Mouse (Mus musculus): Measurements from ENCODE around the gene Rps6ka2. TPM values are rescaled to one million over a fixed set of nuclear protein-coding genes. Genes with fewer than 3 reads are reported as not detected.
"Not testable (repeated sequence)": the region's sequence is repeated elsewhere in the genome, so short reads cannot be mapped to it uniquely, and the experiment has no call there.

The Rps6ka2 gene
- polyA plus RNA-seq, 1 experiment from 2014 or later = 5.3 TPM

GRCm38 (mm10) chr17:7168961-7169626, 821 bp upstream of the Rps6ka2 start:
- no peaks in the 10 kb centered on the region for H3K9me3 ChIP-seq (ENCODE audit: control insufficient read depth, low read length)
- 10% methylated on average over 15 of the region's 15 CpGs for WGBS
- peak overlapping the region; percentile 78 for H3K4me2 ChIP-seq (ENCODE audit: low read depth, low read length)
- peaks cover 16% of the 10 kb centered on the region for H3K4me1 ChIP-seq (ENCODE audit: control insufficient read depth, insufficient read depth, low read length)
- H3K4me3 ChIP-seq (ENCODE audit: low read length) = peak overlapping the region; percentile 50
- H3K36me3 ChIP-seq (ENCODE audit: control insufficient read depth, insufficient read depth, low read length) = no peaks in the 10 kb centered on the region
- no peaks in the 10 kb centered on the region for H3K27me3 ChIP-seq (replicated peaks; ENCODE audit: control insufficient read depth, insufficient read depth, low read length)
- H3K9ac ChIP-seq (ENCODE audit: low read depth, low read length) = peak overlapping the region; percentile 54
- peak overlapping the region; percentile 93 for H3K27ac ChIP-seq (ENCODE audit: low read length)
- ATAC-seq = peak; percentile 67

- peaks cover 16% of the 10 kb centered on the region for H3K4me1 ChIP-seq (ENCODE audit: control insufficient read depth, insufficient read depth, low read length)
- peak overlapping the region; percentile 87 for H3K4me2 ChIP-seq (ENCODE audit: low read depth, low read length)
- no peaks in the 10 kb centered on the region for H3K9me3 ChIP-seq (ENCODE audit: control insufficient read depth, low read length)
- WGBS = 3% methylated on average over 43 of the region's 43 CpGs
- H3K4me3 ChIP-seq (ENCODE audit: low read length) = peak overlapping the region; percentile 82
- H3K36me3 ChIP-seq (ENCODE audit: control insufficient read depth, insufficient read depth, low read length) = no peaks in the 10 kb centered on the region
- 0 out of 2 replicates have a peak overlapping the region, but pooled peaks have one; percentile 42 for H3K27ac ChIP-seq (ENCODE audit: low read length)
- H3K27me3 ChIP-seq (replicated peaks; ENCODE audit: control insufficient read depth, insufficient read depth, low read length) = no peaks in the 10 kb centered on the region
- ATAC-seq = peak; percentile 5
- H3K9ac ChIP-seq (ENCODE audit: low read depth, low read length) = peak overlapping the region; percentile 76
Observed at GRCm38 (mm10) chr17:7170304-7171295, 685 bp downstream of the Rps6ka2 start.

GRCm38 (mm10) chr17:7173331-7174028, 3.6 kb downstream of the Rps6ka2 start:
- Histone ChIP-seq H3K27me3 (replicated peaks; ENCODE audit: control insufficient read depth, insufficient read depth, low read length) (no peaks in the 10 kb centered on the region), H3K27ac (ENCODE audit: low read length) (no peak overlapping the region), H3K9ac (ENCODE audit: low read depth, low read length) (no peak overlapping the region), H3K4me2 (ENCODE audit: low read depth, low read length) (no peak overlapping the region), H3K9me3 (ENCODE audit: control insufficient read depth, low read length) (no peaks in the 10 kb centered on the region), H3K36me3 (ENCODE audit: control insufficient read depth, insufficient read depth, low read length) (no peaks in the 10 kb centered on the region), H3K4me1 (ENCODE audit: control insufficient read depth, insufficient read depth, low read length) (peaks cover 16% of the 10 kb centered on the region), H3K4me3 (ENCODE audit: low read length) (no peak overlapping the region)
- WGBS = 45% methylated on average over 15 of the region's 15 CpGs
- ATAC-seq = no peak

GRCm38 (mm10) chr17:7175293-7175692, 5.4 kb downstream of the Rps6ka2 start:
- Histone ChIP-seq H3K36me3 (ENCODE audit: control insufficient read depth, insufficient read depth, low read length) (no peaks in the 10 kb centered on the region), H3K9me3 (ENCODE audit: control insufficient read depth, low read length) (no peaks in the 10 kb centered on the region), H3K4me2 (ENCODE audit: low read depth, low read length) (no peak overlapping the region), H3K27me3 (replicated peaks; ENCODE audit: control insufficient read depth, insufficient read depth, low read length) (no peaks in the 10 kb centered on the region), H3K9ac (ENCODE audit: low read depth, low read length) (no peak overlapping the region), H3K4me3 (ENCODE audit: low read length) (no peak overlapping the region), H3K27ac (ENCODE audit: low read length) (no peak overlapping the region), H3K4me1 (ENCODE audit: control insufficient read depth, insufficient read depth, low read length) (peaks cover 11% of the 10 kb centered on the region)
- WGBS = 91% methylated on average over 1 of the region's 1 CpGs
- ATAC-seq = no peak

GRCm38 (mm10) chr17:7176394-7176793, 6.5 kb downstream of the Rps6ka2 start:
- Histone ChIP-seq H3K36me3 (ENCODE audit: control insufficient read depth, insufficient read depth, low read length) (no peaks in the 10 kb centered on the region), H3K27me3 (replicated peaks; ENCODE audit: control insufficient read depth, insufficient read depth, low read length) (no peaks in the 10 kb centered on the region), H3K27ac (ENCODE audit: low read length) (no peak overlapping the region), H3K9ac (ENCODE audit: low read depth, low read length) (no peak overlapping the region), H3K4me3 (ENCODE audit: low read length) (no peak overlapping the region), H3K9me3 (ENCODE audit: control insufficient read depth, low read length) (no peaks in the 10 kb centered on the region), H3K4me2 (ENCODE audit: low read depth, low read length) (no peak overlapping the region), H3K4me1 (ENCODE audit: control insufficient read depth, insufficient read depth, low read length) (0 out of 2 replicates have a peak, but pooled peaks cover 3% of the 10 kb centered on the region)
- no peak; the same call in 1 of the 2 replicates for ATAC-seq
- 34% methylated on average over 2 of the region's 2 CpGs for WGBS

GRCm38 (mm10) chr17:7178196-7178595, 8.3 kb downstream of the Rps6ka2 start:
- Histone ChIP-seq H3K4me2 (ENCODE audit: low read depth, low read length) (no peak overlapping the region), H3K27ac (ENCODE audit: low read length) (no peak overlapping the region), H3K9me3 (ENCODE audit: control insufficient read depth, low read length) (no peaks in the 10 kb centered on the region), H3K27me3 (replicated peaks; ENCODE audit: control insufficient read depth, insufficient read depth, low read length) (no peaks in the 10 kb centered on the region), H3K4me1 (ENCODE audit: control insufficient read depth, insufficient read depth, low read length) (peaks cover 3% of the 10 kb centered on the region; the same call in 1 of the 2 replicates), H3K36me3 (ENCODE audit: control insufficient read depth, insufficient read depth, low read length) (no peaks in the 10 kb centered on the region), H3K9ac (ENCODE audit: low read depth, low read length) (no peak overlapping the region), H3K4me3 (ENCODE audit: low read length) (no peak overlapping the region)
- 93% methylated on average over 6 of the region's 6 CpGs for WGBS
- no peak for ATAC-seq

- Histone ChIP-seq H3K4me1 (ENCODE audit: control insufficient read depth, insufficient read depth, low read length) (no peaks in the 10 kb centered on the region; the same call in 1 of the 2 replicates), H3K27me3 (replicated peaks; ENCODE audit: control insufficient read depth, insufficient read depth, low read length) (no peaks in the 10 kb centered on the region), H3K9ac (ENCODE audit: low read depth, low read length) (no peak overlapping the region), H3K4me3 (ENCODE audit: low read length) (no peak overlapping the region), H3K9me3 (ENCODE audit: control insufficient read depth, low read length) (no peaks in the 10 kb centered on the region), H3K27ac (ENCODE audit: low read length) (no peak overlapping the region), H3K4me2 (ENCODE audit: low read depth, low read length) (no peak overlapping the region), H3K36me3 (ENCODE audit: control insufficient read depth, insufficient read depth, low read length) (no peaks in the 10 kb centered on the region)
- 49% methylated on average over 9 of the region's 9 CpGs for whole genome bisulfite sequencing
- ATAC-seq = no peak
Observed at GRCm38 (mm10) chr17:7182187-7182586, 12.3 kb downstream of the Rps6ka2 start.

GRCm38 (mm10) chr17:7187037-7187436, 17.1 kb downstream of the Rps6ka2 start:
- H3K4me2 ChIP-seq (ENCODE audit: low read depth, low read length); H3K27me3 ChIP-seq (replicated peaks; ENCODE audit: control insufficient read depth, insufficient read depth, low read length); ATAC-seq; H3K9me3 ChIP-seq (ENCODE audit: control insufficient read depth, low read length); H3K36me3 ChIP-seq (ENCODE audit: control insufficient read depth, insufficient read depth, low read length); H3K4me3 ChIP-seq (ENCODE audit: low read length); H3K27ac ChIP-seq (ENCODE audit: low read length); H3K9ac ChIP-seq (ENCODE audit: low read depth, low read length); H3K4me1 ChIP-seq (ENCODE audit: control insufficient read depth, insufficient read depth, low read length): not testable (repeated sequence)
- WGBS = 75% methylated on average over 1 of the region's 1 CpGs

GRCm38 (mm10) chr17:7189425-7189824, 19.5 kb downstream of the Rps6ka2 start:
- no peaks in the 10 kb centered on the region for H3K9me3 ChIP-seq (ENCODE audit: control insufficient read depth, low read length)
- no peak overlapping the region for H3K27ac ChIP-seq (ENCODE audit: low read length)
- WGBS = 86% methylated on average over 3 of the region's 3 CpGs
- no peak overlapping the region for H3K9ac ChIP-seq (ENCODE audit: low read depth, low read length)
- H3K4me2 ChIP-seq (ENCODE audit: low read depth, low read length) = no peak overlapping the region
- no peaks in the 10 kb centered on the region for H3K4me1 ChIP-seq (ENCODE audit: control insufficient read depth, insufficient read depth, low read length)
- H3K27me3 ChIP-seq (replicated peaks; ENCODE audit: control insufficient read depth, insufficient read depth, low read length) = no peaks in the 10 kb centered on the region
- no peaks in the 10 kb centered on the region for H3K36me3 ChIP-seq (ENCODE audit: control insufficient read depth, insufficient read depth, low read length)
- ATAC-seq = no peak
- H3K4me3 ChIP-seq (ENCODE audit: low read length) = no peak overlapping the region
